Mouse (Mus musculus): ENCODE measurements around the gene Lpar1. TPM values are rescaled to one million over a fixed set of nuclear protein-coding genes. Genes with fewer than 3 reads are reported as not detected.

Lpar1 gene
- total RNA-seq (2014; fragmentation: Nextera tagmentation) (not detected in 2 replicates), total RNA-seq (2017) (0.09 and 3.5 TPM in 2 replicates)

DNA sequence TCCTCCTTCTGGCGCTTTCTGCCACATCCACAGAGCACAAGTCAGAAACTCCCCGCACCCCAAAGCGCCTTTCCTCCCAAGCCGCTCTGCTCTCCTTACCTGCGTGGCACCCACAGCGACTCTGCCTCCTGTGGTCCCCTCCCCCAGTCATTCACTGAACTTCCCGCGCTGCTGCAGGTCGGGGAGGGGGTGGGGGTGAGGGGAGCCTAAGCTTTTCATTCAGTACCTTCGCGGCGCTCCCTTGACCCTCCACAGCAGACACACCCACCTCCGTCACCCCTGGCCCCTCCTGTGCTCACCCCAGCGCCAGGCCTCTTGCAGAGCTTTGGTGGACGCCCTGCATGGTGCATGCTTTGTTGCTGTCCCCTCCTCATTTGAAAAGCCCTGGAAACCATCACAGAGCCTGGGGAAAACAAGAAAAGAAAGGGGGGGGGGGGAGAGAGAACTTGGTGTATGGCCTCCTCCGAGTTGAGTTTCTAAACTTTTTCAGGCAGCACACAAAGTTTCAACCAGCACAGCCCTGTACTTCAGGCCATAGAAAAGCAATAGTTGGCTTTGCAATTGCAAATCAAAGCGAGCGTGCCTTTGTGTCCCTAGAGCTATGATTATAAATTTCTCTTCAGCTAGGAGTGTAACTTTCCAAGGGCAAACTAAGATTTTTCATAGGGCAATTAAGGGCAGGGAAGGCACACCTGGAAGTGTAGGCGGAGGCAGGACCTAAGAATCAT is at the start of gene Lpar1:
Lpar1 (minus strand) TSS at position 268 of the 728 bp plus-strand sequence.
- ATAC-seq (replicated peaks; ENCODE audit: poor library complexity, severe bottlenecking) = 0 out of 2 replicates have a peak, but pooled peaks have one; percentile 8

DNA sequence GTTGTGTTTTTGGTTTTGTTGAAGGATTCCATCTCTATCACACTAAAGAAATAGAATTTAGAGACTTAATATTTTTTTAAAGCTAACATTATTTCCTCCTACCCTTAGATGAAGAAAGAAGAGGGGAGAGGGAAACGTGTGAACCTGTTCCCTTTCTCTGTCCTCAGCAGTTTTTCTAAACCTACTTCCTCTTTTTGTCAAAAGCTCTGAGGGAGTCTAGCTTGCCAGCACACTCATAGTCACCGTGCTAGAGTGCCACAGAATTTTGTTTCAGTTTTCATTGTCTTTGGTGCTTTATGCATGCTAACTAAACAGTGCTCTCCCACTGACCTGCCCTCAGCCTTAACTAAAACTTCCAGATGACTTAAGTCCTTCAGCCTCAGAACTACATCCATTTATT is 32.2 kb upstream of the Lpar1 start:
- peak; percentile 98 for ATAC-seq (replicated peaks; ENCODE audit: poor library complexity, severe bottlenecking)

DNA sequence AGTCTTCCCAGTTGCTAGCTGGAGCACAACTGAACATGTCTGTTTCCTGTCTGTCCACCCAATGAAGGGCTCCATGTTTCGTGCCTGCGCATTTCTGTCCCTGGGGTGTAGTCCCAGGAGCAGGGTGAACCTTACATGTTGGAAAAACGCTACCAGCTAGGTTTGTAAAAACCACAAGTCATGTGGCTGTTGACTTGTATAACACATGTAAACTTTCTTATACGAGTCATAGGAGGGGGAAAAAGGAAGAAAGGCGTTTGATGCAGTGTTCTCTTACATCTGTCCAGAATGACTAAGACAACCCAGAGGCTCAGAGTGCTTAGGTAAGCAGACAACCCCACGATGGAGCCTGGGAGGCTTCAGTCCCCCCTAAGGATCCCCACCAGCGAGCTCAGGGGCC is 27.5 kb upstream of the Lpar1 start:
- no peak for ATAC-seq (replicated peaks; ENCODE audit: poor library complexity, severe bottlenecking)

DNA sequence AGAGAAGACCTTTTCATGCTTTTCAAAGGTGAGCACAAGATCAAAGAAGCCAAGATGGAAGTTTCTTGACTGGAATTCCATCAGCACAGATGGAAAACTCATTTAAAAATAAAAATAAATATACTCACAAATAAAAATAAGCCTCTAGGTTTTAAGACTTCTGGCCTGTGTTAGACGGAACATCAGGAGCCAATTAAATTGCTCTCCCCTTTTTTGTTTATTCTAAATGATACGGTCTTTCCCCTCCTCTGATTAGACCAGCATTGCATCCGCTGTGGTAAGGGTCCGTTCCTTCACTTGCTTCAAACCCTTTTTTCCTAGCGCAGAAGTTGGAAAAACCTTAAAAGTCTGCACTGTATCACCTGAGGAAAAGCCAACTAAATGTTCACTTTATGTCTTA is 26.8 kb upstream of the Lpar1 start:
- no peak for ATAC-seq (replicated peaks; ENCODE audit: poor library complexity, severe bottlenecking)

DNA sequence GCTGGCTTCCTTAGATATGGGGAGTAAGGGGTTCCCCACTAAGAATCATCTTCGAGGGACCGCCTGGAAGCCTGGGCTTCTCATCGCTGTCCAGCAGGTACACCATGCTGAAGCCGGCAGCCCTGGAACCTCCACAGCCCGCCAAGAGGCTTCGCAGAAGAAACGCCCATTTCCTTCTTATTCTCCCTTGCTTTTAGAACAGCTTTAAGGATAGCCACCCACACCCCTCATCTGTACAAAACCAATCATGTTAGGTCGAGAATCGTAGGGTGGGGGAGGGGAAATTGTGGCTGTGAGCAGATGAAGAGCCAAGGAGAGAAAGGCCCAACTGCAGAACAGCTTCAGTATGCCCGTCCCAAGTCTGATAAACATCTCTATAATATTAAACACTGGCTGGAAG is 26.4 kb upstream of the Lpar1 start:
- ATAC-seq (replicated peaks; ENCODE audit: poor library complexity, severe bottlenecking) = no peak

DNA sequence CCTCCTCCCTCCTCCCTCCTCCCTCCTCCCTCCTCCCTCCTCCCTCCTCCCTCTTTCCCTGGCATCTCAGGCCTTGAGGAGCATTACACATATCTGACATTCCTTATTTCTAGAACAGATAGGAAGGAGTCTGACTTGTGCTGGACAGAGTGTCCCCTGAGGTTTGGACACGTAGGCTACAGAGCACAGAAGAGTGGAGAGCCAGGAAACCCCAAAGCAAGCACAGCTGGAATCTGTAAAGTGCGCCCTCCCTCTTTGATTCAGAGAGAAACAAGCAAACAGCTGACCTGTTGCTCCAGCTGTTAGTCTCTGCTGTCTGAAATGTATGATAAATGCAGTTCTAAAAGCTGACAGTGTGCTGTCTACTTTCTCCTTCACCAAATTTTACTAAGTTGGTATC is 24.8 kb upstream of the Lpar1 start:
- ATAC-seq (replicated peaks; ENCODE audit: poor library complexity, severe bottlenecking) = no peak

DNA sequence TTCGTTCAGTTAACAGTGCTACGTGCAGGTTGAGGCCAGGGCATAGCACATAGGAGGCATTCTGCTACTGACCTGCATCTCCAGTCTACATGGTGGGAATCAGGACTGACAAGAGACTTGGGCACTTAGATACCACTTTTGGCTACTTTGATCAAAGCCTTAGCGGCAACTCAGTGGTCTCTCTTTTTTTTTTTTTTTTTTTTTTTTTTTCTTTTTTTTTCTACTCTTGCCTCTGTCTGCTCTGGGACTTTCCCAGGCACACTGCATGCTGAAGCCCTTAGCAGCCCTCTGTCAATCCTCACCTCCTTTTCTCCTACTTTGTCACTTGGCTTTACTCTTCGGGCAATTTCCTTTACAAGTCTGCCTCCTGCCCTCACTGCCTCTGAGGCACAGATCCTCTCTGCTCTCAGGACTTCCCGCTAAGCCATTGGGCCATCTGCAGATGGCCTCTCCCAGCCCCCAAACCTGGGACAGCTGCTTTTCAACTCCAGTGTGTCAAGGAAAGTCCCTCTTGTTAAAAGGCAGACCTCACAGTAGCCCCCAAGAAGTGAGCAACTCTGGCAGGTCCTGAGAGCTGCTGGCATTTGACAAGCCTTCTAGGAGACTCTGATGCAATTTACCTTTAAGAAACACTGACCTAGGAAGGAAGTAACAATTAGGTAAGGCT is 23.8 kb upstream of the Lpar1 start:
- ATAC-seq (replicated peaks; ENCODE audit: poor library complexity, severe bottlenecking) = peak; percentile 7; the same call in 1 of the 2 replicates

DNA sequence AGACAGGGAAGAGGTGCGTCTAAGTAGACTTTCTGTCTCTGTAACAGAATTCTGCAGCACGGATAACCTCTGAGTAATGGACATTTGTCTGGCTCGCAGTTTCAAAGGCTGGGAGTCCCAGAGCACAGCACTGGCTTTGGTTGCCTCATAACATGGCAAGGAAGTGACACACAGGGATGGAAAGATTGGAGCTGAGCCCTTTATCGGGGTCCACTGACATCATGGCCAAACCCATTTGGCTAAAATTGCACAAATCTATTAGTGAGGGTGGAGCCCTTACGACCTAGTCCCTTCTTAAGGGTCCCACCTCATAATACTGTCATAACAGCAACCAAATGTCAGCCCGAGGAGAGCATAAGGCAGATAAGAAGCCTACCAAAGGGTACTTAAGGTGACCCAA is 22.1 kb upstream of the Lpar1 start:
- no peak for ATAC-seq (replicated peaks; ENCODE audit: poor library complexity, severe bottlenecking)

DNA sequence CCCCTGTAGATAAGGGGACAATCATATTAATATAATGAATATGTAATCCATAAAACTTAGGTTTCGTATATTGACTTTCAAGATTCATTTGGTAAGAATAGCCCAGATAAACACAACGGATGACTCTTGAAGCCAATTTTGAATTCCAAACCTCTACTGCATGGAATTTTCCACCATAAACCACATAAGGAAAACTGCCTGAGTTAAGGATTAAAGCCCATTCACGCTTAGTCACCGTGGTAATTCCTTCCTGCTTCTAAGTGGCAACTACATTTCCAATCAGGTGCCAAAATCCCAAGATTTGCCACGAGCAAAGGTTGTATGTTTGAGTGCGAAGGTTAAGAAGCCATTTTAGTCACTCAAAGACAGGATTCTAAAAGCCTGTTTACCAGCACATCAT is 20.3 kb upstream of the Lpar1 start:
- no peak for ATAC-seq (replicated peaks; ENCODE audit: poor library complexity, severe bottlenecking)

DNA sequence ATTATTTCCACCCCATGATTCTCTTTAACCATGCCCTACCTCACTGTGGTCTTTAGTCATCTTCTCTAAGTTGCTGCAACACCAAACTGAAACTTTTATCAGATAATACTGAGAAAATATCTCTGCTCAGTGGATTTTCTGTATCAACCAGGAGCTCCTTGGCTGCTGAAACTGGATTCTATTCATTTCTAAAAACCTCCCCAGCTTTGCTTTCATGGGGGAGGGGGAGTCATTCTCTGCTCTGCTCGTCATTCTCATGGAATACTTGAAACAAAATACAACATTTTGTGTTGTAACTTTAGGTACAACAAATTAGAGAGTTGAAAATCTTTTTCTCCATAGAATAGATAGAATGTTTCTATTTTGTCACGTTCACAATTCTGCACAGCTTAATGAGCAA is 18.7 kb upstream of the Lpar1 start:
- ATAC-seq (replicated peaks; ENCODE audit: poor library complexity, severe bottlenecking) = no peak

DNA sequence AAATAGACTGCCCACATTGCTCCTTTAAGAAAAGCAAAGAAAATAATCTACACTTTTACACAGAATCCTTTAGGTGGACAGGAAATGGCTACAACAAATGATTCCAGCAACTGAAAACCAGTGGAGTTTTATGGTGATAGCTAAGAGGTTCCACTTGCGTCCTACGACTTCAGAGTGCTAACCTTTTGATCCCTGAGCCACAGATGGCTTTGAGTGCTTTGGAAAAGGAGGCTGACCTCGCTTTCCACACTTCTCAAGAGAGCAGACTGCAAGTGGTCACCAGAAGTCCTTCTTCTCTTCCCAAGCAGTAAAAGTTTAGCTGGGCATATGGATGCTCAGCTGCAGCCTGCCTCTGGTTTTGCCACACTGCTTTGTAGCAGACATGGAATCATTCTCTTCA is 18.0 kb upstream of the Lpar1 start:
- no peak for ATAC-seq (replicated peaks; ENCODE audit: poor library complexity, severe bottlenecking)

DNA sequence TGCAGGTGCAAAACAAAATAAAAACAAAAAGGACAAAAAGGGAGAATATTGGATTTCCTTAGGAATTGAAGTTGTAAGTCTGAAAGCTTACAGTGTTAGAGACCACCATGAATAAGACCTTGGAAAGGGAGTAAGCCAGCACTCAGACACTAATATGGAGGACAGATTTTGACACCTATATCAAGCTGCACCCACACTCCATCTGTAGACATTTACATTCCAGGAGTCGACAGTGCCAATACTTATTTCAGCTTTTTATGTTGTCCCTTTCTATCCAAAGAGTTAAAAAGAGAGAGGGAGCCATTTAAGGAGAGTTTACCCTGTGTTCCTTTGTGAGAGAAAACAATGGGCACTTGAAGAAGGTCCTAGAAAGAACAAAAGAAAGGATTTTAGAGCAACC is 17.5 kb upstream of the Lpar1 start:
- ATAC-seq (replicated peaks; ENCODE audit: poor library complexity, severe bottlenecking) = no peak

DNA sequence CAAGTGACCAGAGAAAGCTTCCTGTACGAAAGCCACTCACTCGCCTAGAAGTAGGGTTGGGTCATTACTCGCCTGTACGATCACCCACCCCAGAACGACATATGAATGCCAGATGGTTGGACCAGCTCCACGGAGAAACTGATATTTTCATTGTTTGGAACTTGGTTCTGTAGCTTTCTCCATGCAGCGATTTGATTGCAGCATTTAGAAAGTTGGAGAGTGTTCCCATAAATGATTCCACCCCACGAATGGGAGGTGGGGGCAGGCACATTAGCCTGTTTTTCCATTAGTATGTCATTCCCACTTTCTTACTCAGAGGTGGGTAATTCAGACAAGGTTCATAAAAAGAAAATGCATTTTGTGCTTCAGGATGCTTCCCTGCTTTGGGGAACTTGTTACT is 14.8 kb upstream of the Lpar1 start:
- ATAC-seq (replicated peaks; ENCODE audit: poor library complexity, severe bottlenecking) = peak; percentile 50; the same call in 1 of the 2 replicates

DNA sequence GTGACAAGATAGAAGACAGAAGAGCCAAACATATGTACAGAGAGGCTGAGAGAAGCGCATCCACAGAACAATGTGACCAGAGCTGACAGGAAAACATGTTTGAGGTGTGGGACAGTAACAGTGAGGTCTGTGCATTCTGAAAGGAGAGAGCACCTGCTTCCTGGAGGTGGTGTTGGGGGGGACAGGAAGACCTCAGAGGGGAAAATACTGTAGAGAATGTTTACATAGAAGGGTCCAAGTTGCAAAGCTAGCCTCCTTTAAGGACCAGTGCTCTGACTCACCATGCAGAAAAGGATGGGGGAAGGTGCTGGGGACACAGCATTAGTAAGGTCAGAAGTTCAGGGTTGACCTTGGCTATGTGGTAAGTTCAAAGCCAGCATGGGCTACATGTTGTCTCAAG is 9.1 kb upstream of the Lpar1 start:
- ATAC-seq (replicated peaks; ENCODE audit: poor library complexity, severe bottlenecking) = no peak

DNA sequence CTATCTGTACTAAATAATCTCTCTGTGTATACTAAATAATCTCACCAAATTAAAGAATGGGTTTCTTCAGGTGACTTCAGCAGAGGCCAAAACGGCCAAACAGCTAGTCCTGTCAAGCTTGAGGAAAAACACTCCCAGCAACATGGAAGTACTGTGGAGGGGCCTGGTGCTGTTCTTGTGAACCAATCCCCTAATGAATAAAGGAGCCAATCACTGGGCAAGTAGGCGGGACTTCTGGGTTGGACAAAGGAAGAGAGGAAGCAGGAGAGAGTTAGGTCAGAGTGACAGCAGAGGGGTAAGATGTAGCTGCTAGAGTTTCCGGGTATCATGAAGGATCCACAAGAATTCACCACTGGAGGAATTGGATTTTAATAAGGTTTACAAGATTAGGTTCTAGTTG is 3.3 kb upstream of the Lpar1 start:
- ATAC-seq (replicated peaks; ENCODE audit: poor library complexity, severe bottlenecking) = no peak

DNA sequence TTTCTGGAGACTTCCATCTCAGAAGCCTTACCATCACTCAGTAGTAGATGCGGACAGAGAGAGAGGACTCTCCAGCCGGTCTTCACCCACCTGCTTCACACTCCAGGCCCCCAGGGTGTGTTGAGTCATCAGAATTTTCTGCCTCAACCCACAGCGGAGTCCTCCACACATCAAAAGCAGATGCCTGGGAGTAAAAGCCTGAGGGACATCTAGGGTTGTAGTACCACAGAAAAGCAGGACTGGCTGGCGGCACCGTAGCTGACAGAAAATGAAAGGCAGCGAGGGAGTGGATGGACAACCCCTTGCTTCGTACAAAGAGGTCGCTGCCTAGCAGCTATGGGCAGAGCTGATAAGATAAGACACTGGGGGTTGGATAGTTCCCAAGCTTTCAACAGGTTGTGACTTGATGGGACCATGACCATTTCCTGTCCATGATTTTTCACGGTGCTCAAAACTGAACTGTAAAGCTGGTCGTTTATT is 701 bp upstream of the Lpar1 start:
- no peak for ATAC-seq (replicated peaks; ENCODE audit: poor library complexity, severe bottlenecking)

DNA sequence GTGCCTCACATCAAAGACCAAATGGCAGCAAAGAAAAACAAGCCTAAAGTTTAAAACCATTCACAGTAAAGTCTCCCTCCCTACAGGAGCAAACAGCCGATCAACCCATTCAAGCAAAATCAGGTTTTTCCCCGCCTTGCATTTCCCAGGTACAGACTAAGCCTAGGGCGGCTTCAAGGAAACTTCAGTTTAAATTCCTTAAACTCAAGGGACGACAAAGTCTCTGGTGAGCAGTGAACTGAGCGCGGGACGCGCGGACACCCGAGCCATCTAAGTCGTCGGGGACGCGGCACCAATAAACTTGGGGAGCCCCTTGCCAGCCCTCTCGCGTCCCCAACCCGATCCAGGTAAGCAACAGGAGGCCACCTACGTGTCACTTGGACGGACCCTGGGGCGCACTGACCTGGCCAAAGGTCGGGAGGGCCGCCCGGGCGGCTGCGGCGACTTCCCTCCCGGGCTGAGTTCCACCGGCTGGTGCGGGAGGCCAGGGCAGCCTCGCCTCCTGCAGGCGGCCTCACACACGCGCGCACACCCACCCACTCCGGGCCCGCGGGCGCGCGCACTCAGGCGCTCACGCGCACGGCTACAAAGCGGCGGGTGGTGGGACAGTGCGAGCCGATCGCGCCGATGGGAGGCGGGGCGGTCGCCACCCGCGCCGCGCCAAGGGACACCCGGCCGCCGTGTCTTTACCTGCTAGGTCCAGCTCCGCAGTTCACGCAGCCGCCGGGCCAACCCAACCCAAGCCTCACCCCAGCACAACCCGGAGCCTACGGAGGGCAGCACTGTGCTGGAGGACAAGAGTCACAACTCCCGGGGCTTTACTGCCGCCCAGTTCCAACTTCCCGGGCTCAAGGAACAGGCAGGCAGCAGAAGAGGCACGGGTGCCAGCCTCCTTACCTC is 717 bp downstream of the Lpar1 start:
- ATAC-seq (replicated peaks; ENCODE audit: poor library complexity, severe bottlenecking) = peak; percentile 94

DNA sequence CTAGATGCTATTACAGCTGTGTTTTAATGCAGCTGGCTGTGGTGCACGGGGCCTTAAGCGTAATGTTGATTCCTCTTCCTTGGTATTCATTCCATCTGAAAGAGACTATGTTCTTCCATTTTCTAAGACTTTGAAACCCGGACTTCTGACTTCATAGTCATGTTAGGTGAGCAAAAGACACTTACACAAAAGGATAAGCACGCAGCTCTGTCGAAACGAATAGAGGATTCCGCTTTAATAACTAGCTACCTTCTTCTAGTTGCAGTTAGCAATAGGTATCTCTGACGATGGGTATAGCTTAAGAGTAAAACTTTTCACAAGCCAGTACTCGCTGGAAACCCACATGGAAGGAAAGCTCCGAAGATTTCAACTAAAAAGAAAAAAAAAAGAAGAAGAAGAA is 1.5 kb downstream of the Lpar1 start:
- no peak for ATAC-seq (replicated peaks; ENCODE audit: poor library complexity, severe bottlenecking)

DNA sequence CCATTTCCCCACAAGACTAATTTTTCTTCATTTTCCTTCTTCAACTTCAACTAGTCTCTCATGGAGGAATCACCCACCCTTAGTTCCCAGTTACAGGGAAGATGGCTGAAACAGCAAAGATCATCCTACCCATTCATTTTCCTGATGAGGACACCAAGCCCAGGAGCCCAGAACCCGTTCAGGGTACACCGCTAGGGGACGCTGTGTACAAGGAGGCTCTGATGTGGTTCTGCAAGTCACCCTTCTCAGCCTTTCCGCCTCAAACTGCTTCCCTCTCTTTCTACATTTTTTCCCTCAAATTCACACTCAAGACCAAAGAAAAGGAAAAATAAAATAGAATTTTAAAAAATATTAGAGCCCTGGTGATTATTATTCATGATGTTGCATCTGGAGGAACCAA is 1.9 kb downstream of the Lpar1 start:
- peak; percentile 61 for ATAC-seq (replicated peaks; ENCODE audit: poor library complexity, severe bottlenecking)

DNA sequence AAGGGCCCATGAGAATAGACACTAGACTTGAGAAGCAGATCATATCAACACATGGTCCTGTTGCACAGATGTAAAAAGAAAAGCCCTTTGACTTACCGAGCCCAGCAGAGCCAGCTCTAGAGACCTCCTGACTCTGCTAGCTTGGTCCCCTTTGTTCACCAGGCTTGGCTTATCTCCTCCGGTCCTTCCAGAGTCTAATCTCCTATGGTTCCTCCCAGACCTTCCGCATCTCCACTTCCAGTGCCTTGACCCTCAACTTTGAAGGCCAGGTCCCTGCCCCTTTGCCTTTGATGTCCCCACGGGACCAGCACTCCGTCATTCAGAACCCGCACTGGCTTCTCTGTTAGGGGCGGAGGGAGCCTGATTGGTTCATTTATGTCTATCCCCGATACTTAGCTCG is 6.0 kb downstream of the Lpar1 start:
- no peak for ATAC-seq (replicated peaks; ENCODE audit: poor library complexity, severe bottlenecking)

DNA sequence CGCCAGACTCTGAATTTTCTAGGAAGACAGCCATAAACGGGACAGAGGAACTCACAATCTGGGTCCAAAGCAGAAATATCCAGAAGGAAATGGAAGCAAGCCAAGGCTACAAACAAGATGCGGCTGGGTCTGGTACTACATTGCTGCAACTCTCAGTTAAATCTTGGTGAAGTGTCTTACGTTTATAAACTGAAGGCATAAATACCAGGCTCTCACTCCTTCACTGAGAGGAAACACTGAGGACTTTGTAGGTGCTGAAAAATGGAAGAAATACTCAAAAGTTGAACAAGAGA is 6.5 kb downstream of the Lpar1 start:
- ATAC-seq (replicated peaks; ENCODE audit: poor library complexity, severe bottlenecking) = no peak

Measured in granulocyte monocyte progenitor cell, adult 5-6 weeks (primary cell).